Mouse (Mus musculus) forebrain, embryonic 10.5 days (tissue): ENCODE data around the gene Bcl9l. TPM values are rescaled to one million over a fixed set of nuclear protein-coding genes. Genes with fewer than 3 reads are reported as not detected.
A peak's percentile ranks its signal among the peaks of the same experiment; 100 is the strongest.

ENCODE experiments used
- DNase-seq: peaks from one replicate; pipeline ENCODE4 v3.0.0-alpha.2; 2017; ENCODE audit warnings: low spot score; ENCODE audit errors: extremely low spot score
- H3K27ac ChIP-seq: fragments of 300-500 bp; sonication (generic); 2 replicates; pipeline ENCODE4 v1.5.1; 2016; ENCODE audit warnings: mild to moderate bottlenecking
- H3K27me3 ChIP-seq: fragments of 300-500 bp; sonication (generic); 2 replicates; pipeline ENCODE4 v1.6.1; 2016; ENCODE audit warnings: mild to moderate bottlenecking; ENCODE audit not compliant: poor library complexity, severe bottlenecking
- H3K36me3 ChIP-seq: fragments of 300-500 bp; sonication (generic); replicated peaks from 2 replicates; pipeline ENCODE4 v1.6.1; 2016; ENCODE audit warnings: mild to moderate bottlenecking, moderate library complexity
- H3K4me1 ChIP-seq: fragments of 300-500 bp; sonication (generic); 2 replicates; pipeline ENCODE4 v1.6.1; 2016
- H3K4me3 ChIP-seq: fragments of 300-500 bp; sonication (generic); 2 replicates; pipeline ENCODE4 v1.5.1; 2016; ENCODE audit warnings: mild to moderate bottlenecking, moderate library complexity
- H3K9me3 ChIP-seq: fragments of 300-500 bp; sonication (generic); 2 replicates; pipeline ENCODE4 v1.6.1; 2016; ENCODE audit warnings: mild to moderate bottlenecking, moderate library complexity
- WGBS: fragments of 180-500 bp; shearing (Covaris S2); methylation state at CpG from one replicate; pipeline ENCODE4 v1.1.7; 2016; 5-methylcytosine and 5-hydroxymethylcytosine counted together
- polyA plus RNA-seq: library from polyadenylated mRNA; unstranded; fragments of >200 nt; fragmentation: Nextera tagmentation; extraction: Ambion mirVana; gene quantifications from 2 replicates; pipeline ENCODE4 v1.2.1, GENCODE M21; 2016

The Bcl9l gene
- polyA plus RNA-seq, 1 experiment from 2014 or later: 5.0 TPM

DNA sequence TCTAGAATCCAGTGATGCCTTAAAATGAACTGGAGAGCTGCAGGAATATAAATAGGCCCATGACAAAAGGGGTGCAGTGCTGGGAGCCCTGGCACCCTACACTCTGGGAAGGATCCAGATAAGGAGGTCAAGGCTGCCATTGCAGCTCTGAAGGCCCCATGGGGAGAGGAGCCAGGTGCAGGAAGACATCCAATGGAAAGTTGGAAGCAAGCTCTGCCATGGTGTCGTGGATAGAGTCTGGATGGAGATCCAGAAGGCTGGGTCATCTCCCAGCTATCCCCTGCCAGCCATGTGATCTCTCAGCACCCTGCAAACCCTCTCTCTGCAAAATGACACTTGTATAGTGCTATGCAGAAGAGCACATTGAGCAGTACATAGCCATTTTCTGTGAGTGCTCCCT, 8.3 kb upstream of the Bcl9l start:
- H3K36me3 ChIP-seq: no peaks in the 10 kb centered on the region
- peaks cover 23% of the 10 kb centered on the region for H3K4me1 ChIP-seq
- no peak overlapping the region for H3K4me3 ChIP-seq
- WGBS: 30% methylated on average over 1 of the region's 1 CpGs
- no peaks in the 10 kb centered on the region for H3K9me3 ChIP-seq
- DNase-seq: no peak
- peaks cover 14% of the 10 kb centered on the region for H3K27me3 ChIP-seq
- no peak overlapping the region for H3K27ac ChIP-seq

DNA sequence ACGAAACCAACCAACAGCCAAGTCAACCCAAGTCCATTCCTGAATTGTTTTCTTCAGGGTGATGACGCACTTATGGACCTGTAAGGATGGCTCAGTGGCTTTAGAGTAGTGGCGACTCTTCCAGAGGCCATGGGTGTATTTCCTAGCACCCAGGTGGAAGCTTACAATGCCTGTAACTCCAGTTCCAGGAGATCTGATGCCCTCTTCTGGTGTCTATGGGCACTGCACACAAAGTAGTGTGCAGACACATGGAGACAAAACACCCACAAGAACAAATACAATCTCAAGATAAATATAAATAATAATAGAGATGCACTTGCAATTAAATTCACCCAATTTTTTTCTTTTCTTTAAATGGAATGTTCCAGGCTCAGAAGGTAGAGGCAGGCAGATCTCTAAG, 6.7 kb upstream of the Bcl9l start:
- Histone ChIP-seq H3K4me1 (peaks cover 38% of the 10 kb centered on the region), H3K36me3 (no peaks in the 10 kb centered on the region), H3K9me3 (no peaks in the 10 kb centered on the region), H3K27ac (no peak overlapping the region), H3K4me3 (no peak overlapping the region), H3K27me3 (peaks cover 17% of the 10 kb centered on the region)
- WGBS: 93% methylated on average over 3 of the region's 3 CpGs
- DNase-seq: no peak

DNA sequence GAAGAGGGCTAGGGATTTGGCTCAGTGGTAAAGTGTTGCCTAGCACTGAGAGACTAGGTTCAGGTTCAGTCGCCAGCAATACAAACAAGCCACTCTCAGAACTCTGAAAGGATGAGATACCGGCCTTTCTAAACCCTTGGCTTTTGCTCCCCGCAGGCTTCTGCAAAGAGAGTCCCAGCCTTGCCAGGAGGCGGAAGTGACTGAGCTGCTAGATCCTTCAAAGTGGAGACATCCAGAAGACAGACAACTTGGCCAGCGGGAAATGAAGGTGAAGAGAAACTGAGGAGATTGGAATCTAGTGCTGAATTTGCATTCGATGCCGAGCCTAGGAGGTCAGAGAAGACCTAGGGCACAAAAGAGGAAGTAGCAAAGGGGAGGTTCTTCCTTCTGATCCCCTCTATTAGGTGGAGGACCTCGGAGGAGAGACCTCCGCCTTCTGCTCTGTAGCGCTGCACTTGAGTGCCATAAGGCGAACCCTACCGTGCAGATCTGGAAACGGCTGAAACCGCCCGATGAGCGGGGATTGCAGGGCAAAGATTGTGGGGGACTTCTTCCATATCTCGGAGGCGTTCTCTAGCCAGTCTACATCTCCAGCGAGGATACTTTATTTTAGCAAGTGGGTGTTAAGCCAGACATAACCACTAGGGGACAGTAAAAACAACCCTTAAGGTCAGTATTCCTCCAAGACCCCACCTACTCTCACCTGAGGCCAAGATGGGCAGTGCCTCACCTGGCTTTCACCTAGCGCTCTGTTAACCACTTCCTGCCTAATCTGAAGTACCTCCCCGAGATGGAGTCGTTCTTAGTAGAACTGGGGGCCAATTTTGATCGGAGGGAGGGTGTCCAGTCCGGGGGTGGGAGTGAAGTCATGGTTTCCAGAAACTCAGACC, 5.0 kb upstream of the Bcl9l start:
- H3K36me3 ChIP-seq: no peaks in the 10 kb centered on the region
- 4% methylated on average over 24 of the region's 24 CpGs for WGBS
- no peak for DNase-seq
- H3K4me1 ChIP-seq: peaks cover 45% of the 10 kb centered on the region
- H3K27me3 ChIP-seq: peaks cover 26% of the 10 kb centered on the region
- peak overlapping the region; percentile 97 for H3K27ac ChIP-seq
- no peaks in the 10 kb centered on the region for H3K9me3 ChIP-seq
- H3K4me3 ChIP-seq: peak overlapping the region; percentile 76

DNA sequence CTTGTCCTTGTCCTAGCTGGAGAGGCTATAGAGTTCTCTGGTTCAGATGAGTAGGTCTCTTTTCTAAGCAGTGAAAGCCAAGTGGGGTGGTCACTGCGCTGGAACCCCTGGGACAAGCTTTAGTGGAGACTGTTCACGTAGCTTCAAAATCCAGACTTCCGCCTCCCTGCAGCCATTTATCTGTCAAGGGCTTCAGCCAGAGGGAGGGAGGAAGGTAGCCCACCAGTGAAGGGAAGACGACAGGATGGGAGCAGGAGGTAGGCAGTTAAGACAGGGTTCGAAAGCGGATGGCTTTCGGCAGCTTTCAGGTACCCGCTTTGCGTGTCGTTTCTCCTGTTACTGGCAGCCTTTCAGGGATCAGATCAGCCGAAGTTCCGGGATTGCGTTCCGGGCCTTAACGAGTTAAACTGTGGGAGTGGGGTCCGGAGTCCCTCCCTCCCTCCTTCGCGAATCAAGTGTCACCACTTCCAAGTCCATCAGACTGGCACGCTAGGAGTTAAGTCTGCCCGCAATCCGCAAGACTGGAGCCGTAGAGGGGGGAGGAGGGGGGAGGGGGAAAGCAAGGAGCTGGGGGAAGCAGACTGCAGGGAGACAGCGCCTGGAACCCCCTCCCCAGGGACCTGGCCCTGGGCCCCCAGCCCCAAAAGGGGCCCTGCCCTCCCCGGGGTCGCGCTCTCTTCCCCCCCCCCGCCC, 4.2 kb upstream of the Bcl9l start:
- H3K36me3 ChIP-seq: no peaks in the 10 kb centered on the region
- no peaks in the 10 kb centered on the region for H3K9me3 ChIP-seq
- peak overlapping the region; percentile 76 for H3K4me3 ChIP-seq
- peaks cover 46% of the 10 kb centered on the region for H3K4me1 ChIP-seq
- peak overlapping the region; percentile 97 for H3K27ac ChIP-seq
- H3K27me3 ChIP-seq: peaks cover 26% of the 10 kb centered on the region
- under 1% methylated on average over 22 of the region's 27 CpGs for WGBS
- DNase-seq: peak; percentile 91

DNA sequence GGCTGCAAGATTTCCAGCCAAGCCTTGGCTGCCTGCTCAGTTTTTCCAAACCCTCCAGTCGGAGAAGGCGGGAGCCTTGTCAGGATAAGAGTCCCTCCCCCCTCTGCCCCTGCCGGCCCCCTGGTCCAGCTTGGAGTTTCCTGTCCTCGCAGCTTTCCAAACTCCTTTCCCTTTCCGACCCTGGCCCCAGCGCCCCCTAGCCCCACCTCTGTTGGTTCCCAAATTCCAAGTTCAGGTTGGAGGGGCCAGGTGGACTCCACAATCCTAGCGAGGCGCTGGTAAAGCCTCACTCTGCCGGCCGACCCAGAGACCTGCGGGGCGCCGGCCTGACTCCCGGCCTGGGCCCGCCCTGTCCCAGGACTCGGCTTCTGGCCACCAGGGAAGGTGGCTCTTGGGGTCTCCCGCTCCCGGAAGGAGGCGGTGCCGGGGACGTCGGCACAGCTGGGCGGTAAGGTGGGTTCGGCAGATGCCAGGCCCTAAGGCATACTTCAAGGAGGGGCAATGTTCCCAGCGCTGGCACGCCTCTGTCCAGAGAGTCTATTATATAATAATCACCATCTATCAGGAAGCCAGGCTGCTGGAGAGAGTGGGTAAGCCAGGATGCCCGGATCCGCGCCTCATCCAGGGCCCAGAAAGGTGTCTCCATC, 3.5 kb upstream of the Bcl9l start:
- peaks cover 52% of the 10 kb centered on the region for H3K4me1 ChIP-seq
- peak overlapping the region; percentile 76 for H3K4me3 ChIP-seq
- DNase-seq: peak; percentile 94
- peak overlapping the region; percentile 97 for H3K27ac ChIP-seq
- H3K36me3 ChIP-seq: no peaks in the 10 kb centered on the region
- WGBS: under 1% methylated on average over 29 of the region's 29 CpGs
- H3K9me3 ChIP-seq: no peaks in the 10 kb centered on the region
- peaks cover 26% of the 10 kb centered on the region for H3K27me3 ChIP-seq

DNA sequence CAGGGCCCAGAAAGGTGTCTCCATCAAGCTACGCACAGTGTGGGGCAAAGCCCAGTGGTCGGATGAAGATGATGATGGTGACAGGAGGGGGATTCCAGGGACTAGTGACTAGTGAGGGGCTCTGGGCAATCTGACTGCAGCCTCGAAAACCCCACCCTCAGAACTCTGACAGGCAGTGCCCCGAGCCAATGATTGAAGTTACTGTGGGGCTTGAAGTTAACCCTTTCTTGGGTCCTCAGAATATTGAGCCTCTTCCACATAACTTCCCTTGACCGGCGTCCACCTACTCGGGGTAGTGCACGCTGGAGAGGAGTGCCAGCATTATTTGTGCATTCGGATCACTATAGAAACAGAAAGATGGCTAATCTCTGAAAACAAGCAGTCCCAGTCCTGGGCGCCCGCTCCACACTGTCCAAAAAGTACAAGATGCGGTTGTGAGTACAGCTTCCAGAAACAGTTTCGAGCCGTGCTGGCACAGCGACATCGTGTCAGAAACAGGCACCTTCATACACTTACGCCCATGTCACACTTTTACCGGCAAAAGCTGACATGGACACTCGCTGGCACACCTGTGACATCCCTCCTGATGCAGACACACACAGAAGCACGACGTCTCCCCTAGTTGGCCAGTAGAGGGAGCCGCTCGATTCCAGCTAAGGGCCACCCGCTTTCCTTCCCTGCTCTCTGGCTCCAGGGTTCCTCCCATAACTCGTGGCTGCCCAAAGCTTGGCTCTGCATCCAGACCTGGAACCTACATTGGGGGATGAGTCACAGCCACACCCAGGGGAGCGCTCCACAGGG, 2.8 kb upstream of the Bcl9l start:
- Histone ChIP-seq H3K27ac (peak overlapping the region; percentile 97), H3K9me3 (no peaks in the 10 kb centered on the region), H3K4me3 (peak overlapping the region; percentile 76), H3K27me3 (peaks cover 26% of the 10 kb centered on the region), H3K36me3 (no peaks in the 10 kb centered on the region), H3K4me1 (peaks cover 59% of the 10 kb centered on the region)
- under 1% methylated on average over 26 of the region's 26 CpGs for WGBS
- DNase-seq: peak; percentile 82

DNA sequence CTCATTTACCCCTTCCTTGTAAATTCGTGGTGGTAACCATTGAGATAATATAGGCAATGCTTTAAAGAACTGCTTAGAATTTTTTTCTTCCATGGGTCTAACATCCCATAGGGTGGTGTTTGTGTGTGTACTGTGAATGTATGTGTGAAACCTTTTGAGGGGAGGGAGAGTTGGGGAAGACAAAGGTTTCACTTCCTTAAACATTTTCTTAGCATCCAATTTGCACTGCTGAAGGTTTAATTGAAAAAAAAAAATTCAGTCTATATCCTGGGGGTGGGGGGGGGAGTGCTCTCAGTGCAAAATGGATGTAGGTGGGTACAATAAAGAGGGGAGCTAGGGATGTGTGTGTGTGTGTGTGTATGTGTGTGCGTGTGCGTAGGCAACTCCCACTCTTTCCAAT, 513 bp upstream of the Bcl9l start:
- DNase-seq: no peak
- H3K9me3 ChIP-seq: no peaks in the 10 kb centered on the region
- 8% methylated on average over 3 of the region's 3 CpGs for WGBS
- peaks cover 81% of the 10 kb centered on the region for H3K4me1 ChIP-seq
- peaks cover 8% of the 10 kb centered on the region for H3K36me3 ChIP-seq
- peaks cover 17% of the 10 kb centered on the region for H3K27me3 ChIP-seq
- peak overlapping the region; percentile 96 for H3K27ac ChIP-seq
- peak overlapping the region; percentile 98 for H3K4me3 ChIP-seq

DNA sequence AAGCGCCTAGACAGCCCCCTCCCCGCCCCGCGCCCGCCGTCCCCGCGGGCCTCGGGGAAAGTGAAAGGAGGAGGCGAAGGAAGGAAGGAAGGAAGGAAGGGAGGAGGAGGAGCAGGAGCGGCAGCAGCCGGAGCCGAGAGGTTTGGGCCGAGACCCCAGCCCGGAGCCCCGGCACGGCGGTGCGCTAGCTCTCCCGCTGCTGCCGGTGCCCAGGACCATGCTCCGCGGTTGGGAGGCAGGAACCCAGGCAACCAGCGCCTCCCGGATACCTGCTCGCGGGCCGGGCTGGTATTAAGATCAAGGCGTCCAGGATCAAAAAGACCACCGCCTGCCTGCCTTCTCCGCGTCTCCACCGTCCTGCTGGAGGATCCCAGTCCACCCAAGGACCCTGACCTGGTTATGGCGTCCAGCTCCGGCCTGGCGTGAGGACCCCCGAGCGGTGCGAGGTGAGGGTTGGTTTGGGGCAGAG, 450 bp downstream of the Bcl9l start:
- Histone ChIP-seq H3K4me1 (peaks cover 81% of the 10 kb centered on the region), H3K27ac (peak overlapping the region; percentile 96), H3K36me3 (peaks cover 8% of the 10 kb centered on the region), H3K4me3 (peak overlapping the region; percentile 98), H3K9me3 (no peaks in the 10 kb centered on the region), H3K27me3 (peaks cover 12% of the 10 kb centered on the region)
- 0% methylated on average over 38 of the region's 39 CpGs for WGBS
- no peak for DNase-seq

DNA sequence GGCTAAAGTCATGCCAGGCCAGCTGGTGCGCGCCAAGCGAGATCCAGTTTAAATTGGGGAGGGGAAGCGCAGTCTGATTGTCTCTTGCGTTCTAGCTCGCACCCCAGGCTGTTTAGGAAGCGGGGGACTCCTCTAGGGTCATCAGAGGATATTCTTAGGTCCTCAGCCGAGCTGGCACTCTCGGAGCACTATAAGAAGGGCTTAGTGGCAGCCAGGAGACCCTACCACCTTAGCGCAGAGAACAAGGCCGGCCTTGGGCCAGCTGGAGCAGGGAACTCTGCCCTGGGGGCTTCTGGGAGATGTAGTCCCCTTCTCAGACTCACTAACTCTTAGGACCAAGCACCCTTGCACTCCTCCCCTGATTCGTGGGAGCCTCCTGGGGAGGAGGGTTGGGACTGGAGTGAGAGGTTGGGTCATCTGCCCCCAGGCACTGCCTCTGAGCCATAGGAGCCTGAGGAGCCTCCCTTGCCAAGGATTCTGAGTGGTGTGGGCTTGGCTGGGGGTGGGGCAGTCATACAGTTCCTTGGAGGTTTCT, 952 bp downstream of the Bcl9l start:
- 0% methylated on average over 12 of the region's 12 CpGs for WGBS
- Histone ChIP-seq H3K9me3 (no peaks in the 10 kb centered on the region), H3K36me3 (peaks cover 8% of the 10 kb centered on the region), H3K4me3 (peak overlapping the region; percentile 98), H3K27ac (peak overlapping the region; percentile 96), H3K27me3 (peaks cover 12% of the 10 kb centered on the region), H3K4me1 (peaks cover 81% of the 10 kb centered on the region)
- peak; percentile 75 for DNase-seq

DNA sequence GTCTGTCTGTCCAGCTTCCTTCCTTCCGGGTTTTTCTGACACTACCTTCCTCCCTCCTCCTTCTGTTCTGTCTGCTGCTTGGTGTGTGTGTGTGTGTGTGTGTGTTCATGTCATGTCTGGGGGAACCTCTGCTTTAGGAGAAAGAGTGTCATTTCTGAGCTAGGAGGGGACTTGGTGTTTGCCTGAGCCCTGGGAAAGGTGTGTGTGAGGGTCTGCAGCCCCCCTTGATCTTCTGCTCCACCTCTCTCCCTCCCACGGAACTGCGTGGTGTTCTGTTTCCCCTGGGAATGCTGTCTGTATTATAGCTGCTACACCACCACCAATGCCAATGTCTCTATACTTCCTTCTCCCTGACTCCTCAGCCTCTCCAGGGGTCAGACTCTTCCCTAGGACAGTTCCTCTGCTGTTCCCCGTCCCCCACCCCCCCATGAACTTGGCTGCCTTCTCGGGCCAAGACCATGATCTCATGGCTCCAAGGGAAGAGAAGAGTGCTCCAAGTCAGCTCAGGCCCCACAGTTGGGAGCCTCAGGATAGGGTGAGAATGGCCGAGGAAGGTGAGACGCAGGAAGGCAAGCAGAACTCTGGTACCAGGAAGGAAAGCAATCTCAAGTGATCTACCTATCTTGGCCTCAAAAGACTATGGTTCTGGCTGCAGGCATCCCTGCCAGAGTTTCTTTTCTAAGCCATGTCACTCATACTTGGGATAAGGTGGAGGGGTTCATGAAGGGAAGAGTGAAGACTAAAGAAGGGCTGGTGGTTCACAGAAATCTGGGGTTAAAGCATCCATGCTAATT, 1.9 kb downstream of the Bcl9l start:
- H3K4me3 ChIP-seq: peak overlapping the region; percentile 98
- H3K36me3 ChIP-seq: peaks cover 8% of the 10 kb centered on the region
- no peak for DNase-seq
- H3K9me3 ChIP-seq: no peaks in the 10 kb centered on the region
- peaks cover 12% of the 10 kb centered on the region for H3K27me3 ChIP-seq
- H3K4me1 ChIP-seq: peaks cover 81% of the 10 kb centered on the region
- H3K27ac ChIP-seq: peak overlapping the region; percentile 96
- WGBS: 50% methylated on average over 7 of the region's 7 CpGs

DNA sequence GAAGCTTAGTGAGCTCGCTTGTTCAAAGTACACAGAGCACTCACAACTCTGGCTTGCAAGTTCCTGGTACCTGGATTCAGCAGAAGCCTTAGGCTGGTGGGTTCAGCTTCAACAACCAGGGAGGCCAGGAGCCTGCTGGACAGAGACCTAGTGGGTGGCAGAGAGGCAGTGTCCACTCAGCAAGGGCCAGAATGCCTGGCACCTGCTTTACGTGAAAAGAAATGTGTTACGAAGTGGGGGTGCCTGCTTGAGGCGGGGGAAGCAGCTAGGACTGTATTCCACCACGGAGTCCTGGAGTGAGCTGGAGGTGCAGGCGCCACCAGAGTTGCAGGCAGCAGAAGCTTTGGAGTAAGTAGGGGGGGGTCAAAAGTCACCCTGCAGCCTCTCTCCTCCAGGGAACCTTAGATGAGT, 2.5 kb downstream of the Bcl9l start:
- DNase-seq: no peak
- peaks cover 12% of the 10 kb centered on the region for H3K27me3 ChIP-seq
- H3K9me3 ChIP-seq: no peaks in the 10 kb centered on the region
- peaks cover 81% of the 10 kb centered on the region for H3K4me1 ChIP-seq
- peak overlapping the region; percentile 98 for H3K4me3 ChIP-seq
- H3K36me3 ChIP-seq: peaks cover 8% of the 10 kb centered on the region
- WGBS: 39% methylated on average over 6 of the region's 6 CpGs
- peak overlapping the region; percentile 86 for H3K27ac ChIP-seq
